Mouse (Mus musculus): ENCODE data around the gene Dop1a.

DNA sequence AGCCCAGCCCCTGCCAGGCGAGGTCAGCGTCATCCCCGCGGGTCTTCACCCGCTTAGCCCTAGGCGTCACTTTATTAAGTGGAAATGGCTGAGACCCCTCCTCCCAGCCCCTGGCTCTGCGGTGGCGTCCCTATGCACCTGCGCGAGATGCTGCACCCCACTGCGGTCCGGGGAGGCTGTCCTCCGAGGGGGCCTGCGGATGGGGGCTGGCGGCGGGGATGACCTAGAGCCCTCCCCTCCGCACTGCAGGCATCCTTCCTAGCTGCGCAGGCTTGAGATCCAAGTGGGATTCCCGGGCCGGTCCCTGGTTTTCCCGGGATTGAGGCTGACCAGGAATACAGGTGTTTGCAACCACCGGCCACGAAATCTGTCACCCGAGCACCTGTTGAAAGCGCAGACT is 105.2 kb downstream of the Dop1a start:
- no peak for TF ChIP-seq FLI1 (IDR thresholded peaks at IDR 0.05; ENCODE audit: low read length)
- TF ChIP-seq GATA1 (IDR thresholded peaks at IDR 0.05; ENCODE audit: borderline replicate concordance, low read length) = no peak

All from megakaryocyte, embryonic 14.5 days (primary cell).